Mouse (Mus musculus): Measurements from ENCODE around the gene Myo9a. TPM values are rescaled to one million over a fixed set of nuclear protein-coding genes. Genes with fewer than 3 reads are reported as not detected.

The Myo9a gene
- polyA plus RNA-seq, 1 experiment: 0.37 TPM

GRCm38 (mm10) chr9:59733075-59733474 is 17.6 kb upstream of the Myo9a start:
- H3K27ac ChIP-seq (ENCODE audit: insufficient read depth, low read depth, low read length): no peak overlapping the region
- 86% methylated on average over 6 of the region's 6 CpGs for WGBS
- no peak overlapping the region for H3K4me3 ChIP-seq (ENCODE audit: low read depth, low read length)
- no peaks in the 10 kb centered on the region for H3K4me1 ChIP-seq (ENCODE audit: control insufficient read depth, insufficient read depth, insufficient read length, low read length)
- no peaks in the 10 kb centered on the region for H3K27me3 ChIP-seq (ENCODE audit: control insufficient read depth, insufficient read depth, low read length)
- TF ChIP-seq POLR2A (IDR thresholded peaks at IDR 0.05; ENCODE audit: low read depth, low read length): no peak
- no peak for TF ChIP-seq CTCF (IDR thresholded peaks at IDR 0.05; ENCODE audit: extremely low read depth, insufficient read length, insufficient replicate concordance, low read depth, low read length)
- 0 out of 2 replicates have a peak, but pooled peaks cover 1% of the 10 kb centered on the region for H3K36me3 ChIP-seq (ENCODE audit: control insufficient read depth, insufficient read depth, low read length)

- no peak overlapping the region for H3K4me3 ChIP-seq (ENCODE audit: low read depth, low read length)
- H3K27ac ChIP-seq (ENCODE audit: insufficient read depth, low read depth, low read length): no peak overlapping the region
- WGBS: 25% methylated on average over 4 of the region's 4 CpGs
- H3K27me3 ChIP-seq (ENCODE audit: control insufficient read depth, insufficient read depth, low read length): no peaks in the 10 kb centered on the region
- TF ChIP-seq CTCF (IDR thresholded peaks at IDR 0.05; ENCODE audit: extremely low read depth, insufficient read length, insufficient replicate concordance, low read depth, low read length): no peak
- no peak for TF ChIP-seq POLR2A (IDR thresholded peaks at IDR 0.05; ENCODE audit: low read depth, low read length)
- no peaks in the 10 kb centered on the region for H3K4me1 ChIP-seq (ENCODE audit: control insufficient read depth, insufficient read depth, insufficient read length, low read length)
- H3K36me3 ChIP-seq (ENCODE audit: control insufficient read depth, insufficient read depth, low read length): 0 out of 2 replicates have a peak, but pooled peaks cover 1% of the 10 kb centered on the region
Measured at GRCm38 (mm10) chr9:59735394-59735793, 15.3 kb upstream of the Myo9a start.

- 0 out of 2 replicates have a peak, but pooled peaks cover 1% of the 10 kb centered on the region for H3K36me3 ChIP-seq (ENCODE audit: control insufficient read depth, insufficient read depth, low read length)
- H3K4me3 ChIP-seq (ENCODE audit: low read depth, low read length): no peak overlapping the region
- WGBS: 28% methylated on average over 2 of the region's 2 CpGs
- H3K4me1 ChIP-seq (ENCODE audit: control insufficient read depth, insufficient read depth, insufficient read length, low read length): no peaks in the 10 kb centered on the region
- no peak overlapping the region for H3K27ac ChIP-seq (ENCODE audit: insufficient read depth, low read depth, low read length)
- TF ChIP-seq POLR2A (IDR thresholded peaks at IDR 0.05; ENCODE audit: low read depth, low read length) (no peak), CTCF (IDR thresholded peaks at IDR 0.05; ENCODE audit: extremely low read depth, insufficient read length, insufficient replicate concordance, low read depth, low read length) (no peak)
- H3K27me3 ChIP-seq (ENCODE audit: control insufficient read depth, insufficient read depth, low read length): no peaks in the 10 kb centered on the region
Measured at GRCm38 (mm10) chr9:59740593-59740992, 10.1 kb upstream of the Myo9a start.

- no peaks in the 10 kb centered on the region for H3K36me3 ChIP-seq (ENCODE audit: control insufficient read depth, insufficient read depth, low read length)
- no peak overlapping the region for H3K27ac ChIP-seq (ENCODE audit: insufficient read depth, low read depth, low read length)
- no peak overlapping the region for H3K4me3 ChIP-seq (ENCODE audit: low read depth, low read length)
- no peaks in the 10 kb centered on the region for H3K27me3 ChIP-seq (ENCODE audit: control insufficient read depth, insufficient read depth, low read length)
- H3K4me1 ChIP-seq (ENCODE audit: control insufficient read depth, insufficient read depth, insufficient read length, low read length): no peaks in the 10 kb centered on the region
- TF ChIP-seq CTCF (IDR thresholded peaks at IDR 0.05; ENCODE audit: extremely low read depth, insufficient read length, insufficient replicate concordance, low read depth, low read length) (no peak), POLR2A (IDR thresholded peaks at IDR 0.05; ENCODE audit: low read depth, low read length) (no peak)
- WGBS: 77% methylated on average over 3 of the region's 3 CpGs
Measured at GRCm38 (mm10) chr9:59743903-59744302, 6.8 kb upstream of the Myo9a start.

GRCm38 (mm10) chr9:59748387-59748786 is 2.3 kb upstream of the Myo9a start:
- H3K27me3 ChIP-seq (ENCODE audit: control insufficient read depth, insufficient read depth, low read length): no peaks in the 10 kb centered on the region
- H3K36me3 ChIP-seq (ENCODE audit: control insufficient read depth, insufficient read depth, low read length): no peaks in the 10 kb centered on the region
- no peak overlapping the region for H3K27ac ChIP-seq (ENCODE audit: insufficient read depth, low read depth, low read length)
- no peak overlapping the region for H3K4me3 ChIP-seq (ENCODE audit: low read depth, low read length)
- no peak for TF ChIP-seq CTCF (IDR thresholded peaks at IDR 0.05; ENCODE audit: extremely low read depth, insufficient read length, insufficient replicate concordance, low read depth, low read length)
- H3K4me1 ChIP-seq (ENCODE audit: control insufficient read depth, insufficient read depth, insufficient read length, low read length): peaks cover 5% of the 10 kb centered on the region; the same call in 1 of the 2 replicates
- 63% methylated on average over 2 of the region's 2 CpGs for WGBS

- no peaks in the 10 kb centered on the region for H3K27me3 ChIP-seq (ENCODE audit: control insufficient read depth, insufficient read depth, low read length)
- no peak overlapping the region for H3K4me3 ChIP-seq (ENCODE audit: low read depth, low read length)
- 86% methylated on average over 11 of the region's 11 CpGs for WGBS
- H3K36me3 ChIP-seq (ENCODE audit: control insufficient read depth, insufficient read depth, low read length): no peaks in the 10 kb centered on the region
- H3K27ac ChIP-seq (ENCODE audit: insufficient read depth, low read depth, low read length): no peak overlapping the region
- H3K4me1 ChIP-seq (ENCODE audit: control insufficient read depth, insufficient read depth, insufficient read length, low read length): peaks cover 5% of the 10 kb centered on the region; the same call in 1 of the 2 replicates
- no peak for TF ChIP-seq CTCF (IDR thresholded peaks at IDR 0.05; ENCODE audit: extremely low read depth, insufficient read length, insufficient replicate concordance, low read depth, low read length)
Measured at GRCm38 (mm10) chr9:59748969-59749368, 1.7 kb upstream of the Myo9a start.

- 20% methylated on average over 12 of the region's 12 CpGs for WGBS
- Histone ChIP-seq H3K4me3 (ENCODE audit: low read depth, low read length) (peak overlapping the region; percentile 92), H3K36me3 (ENCODE audit: control insufficient read depth, insufficient read depth, low read length) (no peaks in the 10 kb centered on the region), H3K4me1 (ENCODE audit: control insufficient read depth, insufficient read depth, insufficient read length, low read length) (peaks cover 5% of the 10 kb centered on the region; the same call in 1 of the 2 replicates), H3K27ac (ENCODE audit: insufficient read depth, low read depth, low read length) (no peak overlapping the region; the same call in 1 of the 2 replicates), H3K27me3 (ENCODE audit: control insufficient read depth, insufficient read depth, low read length) (no peaks in the 10 kb centered on the region)
- TF ChIP-seq CTCF (IDR thresholded peaks at IDR 0.05; ENCODE audit: extremely low read depth, insufficient read length, insufficient replicate concordance, low read depth, low read length) (no peak), POLR2A (IDR thresholded peaks at IDR 0.05; ENCODE audit: low read depth, low read length) (no peak)
Measured at GRCm38 (mm10) chr9:59749581-59750265, 973 bp upstream of the Myo9a start.

All from small intestine, adult 2 months (tissue).